Mouse (Mus musculus) liver, embryonic 15.5 days (tissue): ENCODE results near the gene Lyz2. TPM values are rescaled to one million over a fixed set of nuclear protein-coding genes. Genes with fewer than 3 reads are reported as not detected.

ENCODE experiments used
- ATAC-seq: fragments of 200-750 bp; cut with Nextera tagmentation; 2 replicates; pipeline ENCODE4 v1.8.0; 2017; ENCODE audit warnings: moderate number of reproducible peaks, mild to moderate bottlenecking, moderate library complexity; ENCODE audit not compliant: insufficient read depth
- H3K27ac ChIP-seq: fragments of 300-500 bp; sonication (generic); replicated peaks from 2 replicates; pipeline ENCODE4 v1.5.1; 2015; ENCODE audit warnings: mild to moderate bottlenecking, inconsistent platforms
- H3K27me3 ChIP-seq: fragments of 300-500 bp; sonication (generic); 2 replicates; pipeline ENCODE4 v1.6.1; 2015; ENCODE audit warnings: mild to moderate bottlenecking, inconsistent platforms
- H3K36me3 ChIP-seq: fragments of 300-500 bp; sonication (generic); replicated peaks from 2 replicates; pipeline ENCODE4 v1.6.1; 2015; ENCODE audit warnings: moderate library complexity, mild to moderate bottlenecking, inconsistent platforms
- H3K4me1 ChIP-seq: fragments of 300-500 bp; sonication (generic); replicated peaks from 2 replicates; pipeline ENCODE4 v1.6.1; 2015; ENCODE audit warnings: inconsistent platforms
- H3K4me2 ChIP-seq: fragments of 300-500 bp; sonication (generic); 2 replicates; pipeline ENCODE4 v1.6.1; 2015; ENCODE audit warnings: moderate library complexity, mild to moderate bottlenecking, inconsistent platforms
- H3K4me3 ChIP-seq: fragments of 300-500 bp; sonication (generic); replicated peaks from 2 replicates; pipeline ENCODE4 v1.5.1; 2015; ENCODE audit warnings: mild to moderate bottlenecking, inconsistent platforms
- H3K9ac ChIP-seq: fragments of 300-500 bp; sonication (generic); 2 replicates; pipeline ENCODE4 v1.6.1; 2015; ENCODE audit warnings: moderate library complexity, mild to moderate bottlenecking, inconsistent platforms
- H3K9me3 ChIP-seq: fragments of 300-500 bp; sonication (generic); replicated peaks from 2 replicates; pipeline ENCODE4 v1.6.1; 2016; ENCODE audit warnings: inconsistent platforms
- WGBS: fragments of 180-500 bp; shearing (Covaris S2); methylation state at CpG from one replicate; pipeline ENCODE4 v1.1.7; 2015; ENCODE audit warnings: mixed read lengths; ENCODE audit not compliant: insufficient replicate concordance; 5-methylcytosine and 5-hydroxymethylcytosine counted together
- polyA plus RNA-seq: library from polyadenylated mRNA; unstranded; fragments of >200 nt; fragmentation: Nextera tagmentation; extraction: Ambion mirVana; gene quantifications from 2 replicates; pipeline ENCODE4 v1.2.1, GENCODE M21; 2015

The Lyz2 gene
- polyA plus RNA-seq, result 653 and 723 TPM in 2 replicates

GRCm38 (mm10) chr10:117282049-117282448, at the start of gene Lyz2:
Gene Lyz2, minus strand, starts transcription at chr10:117282321.
- H3K36me3 ChIP-seq, result no peaks in the 10 kb centered on the region
- H3K9ac ChIP-seq, result no peak within 1 kb of the TSS
- no peaks in the 10 kb centered on the region for H3K9me3 ChIP-seq
- no peaks in the 10 kb centered on the region for H3K4me1 ChIP-seq
- H3K27ac ChIP-seq, result peak within 1 kb of the TSS; percentile 30
- 0 out of 2 replicates have a peak within 1 kb of the TSS, but pooled peaks have one; percentile 1 for H3K4me2 ChIP-seq
- H3K27me3 ChIP-seq, result no peaks in the 10 kb centered on the region
- peak within 1 kb of the TSS; percentile 27 for H3K4me3 ChIP-seq
- 5% methylated on average over 4 of the region's 4 CpGs for WGBS
- ATAC-seq, result no peak

- Histone ChIP-seq H3K4me1 (no peaks in the 10 kb centered on the region), H3K4me3 (no peak overlapping the region), H3K9ac (no peak overlapping the region), H3K27me3 (no peaks in the 10 kb centered on the region), H3K27ac (no peak overlapping the region), H3K9me3 (no peaks in the 10 kb centered on the region), H3K36me3 (no peaks in the 10 kb centered on the region), H3K4me2 (no peak overlapping the region)
- no peak for ATAC-seq
- 39% methylated on average over 5 of the region's 5 CpGs for WGBS
Measured at GRCm38 (mm10) chr10:117330521-117330920, 48.4 kb upstream of the Lyz2 start.

DNA sequence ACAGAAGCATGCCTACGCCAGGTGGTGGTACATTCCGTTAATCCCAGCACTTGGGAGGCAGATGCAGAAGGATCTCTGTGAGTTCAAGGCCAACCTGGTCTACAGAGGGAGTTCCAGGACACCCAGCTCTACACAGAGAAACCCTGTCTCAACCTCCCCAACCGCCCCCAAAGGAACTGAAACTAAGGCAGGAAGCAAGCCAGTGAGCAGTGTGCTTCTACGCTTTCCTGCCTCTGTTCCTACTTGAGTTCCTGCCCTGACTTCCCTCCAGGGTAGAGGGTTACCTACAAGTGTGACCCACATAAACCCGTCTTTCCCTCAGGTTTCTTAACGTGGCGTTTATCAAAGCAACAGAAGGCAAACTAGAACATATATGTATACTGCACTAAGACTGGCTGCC, 41.7 kb upstream of the Lyz2 start:
- H3K9ac ChIP-seq, result no peak overlapping the region
- H3K27me3 ChIP-seq, result no peaks in the 10 kb centered on the region
- H3K4me2 ChIP-seq, result no peak overlapping the region
- no peaks in the 10 kb centered on the region for H3K36me3 ChIP-seq
- WGBS, result 53% methylated on average over 7 of the region's 7 CpGs
- no peak; the same call in 1 of the 2 replicates for ATAC-seq
- H3K4me3 ChIP-seq, result no peak overlapping the region
- no peak overlapping the region for H3K27ac ChIP-seq
- no peaks in the 10 kb centered on the region for H3K4me1 ChIP-seq
- H3K9me3 ChIP-seq, result no peaks in the 10 kb centered on the region

DNA sequence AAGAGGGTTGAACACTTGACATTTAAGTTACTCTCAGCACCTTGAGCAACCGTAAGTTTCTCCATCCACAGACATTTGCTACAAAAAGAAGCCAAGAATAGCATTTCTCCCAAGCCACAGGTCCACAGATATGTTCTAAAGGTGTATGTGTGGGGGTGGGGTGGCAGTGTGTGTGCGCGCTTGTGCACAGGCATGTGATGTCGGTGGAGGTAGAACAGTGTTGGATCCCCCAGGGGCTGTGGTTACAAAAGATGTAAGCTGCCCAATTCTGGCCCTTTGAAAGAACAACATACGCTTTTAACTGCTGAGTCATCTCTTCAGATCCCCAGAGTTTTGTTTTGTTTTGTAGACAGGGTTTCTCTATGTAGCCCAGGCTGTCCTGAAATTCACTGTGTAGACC, 40.5 kb upstream of the Lyz2 start:
- Histone ChIP-seq H3K4me2 (no peak overlapping the region), H3K36me3 (no peaks in the 10 kb centered on the region), H3K4me3 (no peak overlapping the region), H3K9me3 (no peaks in the 10 kb centered on the region), H3K27ac (no peak overlapping the region), H3K4me1 (no peaks in the 10 kb centered on the region), H3K9ac (no peak overlapping the region), H3K27me3 (no peaks in the 10 kb centered on the region)
- 67% methylated on average over 5 of the region's 5 CpGs for WGBS
- no peak for ATAC-seq

GRCm38 (mm10) chr10:117320571-117320981, 38.5 kb upstream of the Lyz2 start:
- no peaks in the 10 kb centered on the region for H3K4me1 ChIP-seq
- no peak overlapping the region for H3K4me2 ChIP-seq
- H3K36me3 ChIP-seq, result no peaks in the 10 kb centered on the region
- no peak overlapping the region for H3K9ac ChIP-seq
- H3K4me3 ChIP-seq, result no peak overlapping the region
- no peaks in the 10 kb centered on the region for H3K9me3 ChIP-seq
- WGBS, result 64% methylated on average over 3 of the region's 3 CpGs
- H3K27me3 ChIP-seq, result no peaks in the 10 kb centered on the region
- no peak for ATAC-seq
- H3K27ac ChIP-seq, result no peak overlapping the region

DNA sequence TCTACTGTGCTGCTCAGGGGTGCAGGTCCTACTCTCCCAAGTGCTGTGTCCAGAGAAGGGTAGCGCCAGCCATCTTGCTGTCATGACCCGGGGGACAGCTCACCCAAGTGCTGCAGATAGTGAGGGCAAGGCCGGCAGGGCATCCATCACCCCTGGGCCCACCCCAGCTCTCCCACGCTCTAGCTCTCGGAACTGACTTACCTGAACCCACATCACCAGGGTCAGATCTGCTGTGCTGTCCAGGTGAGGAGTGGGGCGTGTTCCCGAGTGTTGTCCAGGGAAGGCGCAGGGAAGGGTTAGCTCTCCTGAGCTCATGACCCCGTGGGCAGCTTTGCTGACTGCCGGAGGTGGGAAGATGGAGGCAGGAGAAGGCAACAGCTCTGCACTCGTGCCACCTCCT, 34.3 kb upstream of the Lyz2 start:
- Histone ChIP-seq H3K4me2 (no peak overlapping the region), H3K36me3 (no peaks in the 10 kb centered on the region), H3K27ac (no peak overlapping the region), H3K27me3 (no peaks in the 10 kb centered on the region), H3K9me3 (no peaks in the 10 kb centered on the region), H3K4me1 (no peaks in the 10 kb centered on the region), H3K9ac (no peak overlapping the region), H3K4me3 (no peak overlapping the region)
- 75% methylated on average over 11 of the region's 11 CpGs for WGBS
- 0 out of 2 replicates have a peak, but pooled peaks have one; percentile 12 for ATAC-seq

DNA sequence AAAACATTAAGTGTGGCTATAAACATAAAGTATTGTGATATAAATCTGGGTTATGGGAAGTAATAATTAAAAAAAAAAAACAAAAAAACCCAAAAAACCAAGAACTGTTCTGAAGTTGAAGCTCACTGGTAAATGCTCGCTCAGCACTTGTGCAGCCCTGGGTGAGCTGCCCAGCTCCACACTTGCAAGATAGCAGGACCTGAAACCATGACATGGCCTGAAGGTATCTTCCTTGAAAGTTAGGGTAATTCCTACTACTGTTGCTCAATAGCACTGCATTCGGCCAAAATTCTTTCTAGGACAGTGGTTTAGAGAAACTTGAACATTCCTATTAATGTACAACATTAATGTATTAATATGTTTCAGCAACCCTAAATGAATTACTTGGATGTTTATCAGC, 31.0 kb upstream of the Lyz2 start:
- ATAC-seq, result no peak
- H3K27ac ChIP-seq, result no peak overlapping the region

GRCm38 (mm10) chr10:117312168-117312567, 30.0 kb upstream of the Lyz2 start:
- no peak for ATAC-seq

More for the DNA sequence above, 31.0 kb upstream of the Lyz2 start:
- Histone ChIP-seq H3K27me3 (no peaks in the 10 kb centered on the region), H3K4me1 (no peaks in the 10 kb centered on the region), H3K4me2 (no peak overlapping the region), H3K9me3 (no peaks in the 10 kb centered on the region), H3K9ac (no peak overlapping the region), H3K4me3 (no peak overlapping the region), H3K36me3 (no peaks in the 10 kb centered on the region)
- WGBS, result 66% methylated on average over 2 of the region's 2 CpGs

GRCm38 (mm10) chr10:117304371-117304770, 22.2 kb upstream of the Lyz2 start:
- ATAC-seq, result no peak
- Histone ChIP-seq H3K4me3 (no peak overlapping the region), H3K36me3 (no peaks in the 10 kb centered on the region), H3K9ac (no peak overlapping the region), H3K9me3 (no peaks in the 10 kb centered on the region), H3K27ac (no peak overlapping the region), H3K27me3 (no peaks in the 10 kb centered on the region), H3K4me2 (no peak overlapping the region), H3K4me1 (0 out of 2 replicates have a peak, but pooled peaks cover 7% of the 10 kb centered on the region)
- WGBS, result 57% methylated on average over 5 of the region's 5 CpGs

More at GRCm38 (mm10) chr10:117312168-117312567, 30.0 kb upstream of the Lyz2 start:
- no peak overlapping the region for H3K27ac ChIP-seq
- WGBS, result 64% methylated on average over 8 of the region's 8 CpGs
- H3K4me2 ChIP-seq, result no peak overlapping the region
- no peaks in the 10 kb centered on the region for H3K27me3 ChIP-seq
- no peaks in the 10 kb centered on the region for H3K36me3 ChIP-seq
- no peak overlapping the region for H3K9ac ChIP-seq
- no peak overlapping the region for H3K4me3 ChIP-seq
- no peaks in the 10 kb centered on the region for H3K4me1 ChIP-seq
- H3K9me3 ChIP-seq, result no peaks in the 10 kb centered on the region

DNA sequence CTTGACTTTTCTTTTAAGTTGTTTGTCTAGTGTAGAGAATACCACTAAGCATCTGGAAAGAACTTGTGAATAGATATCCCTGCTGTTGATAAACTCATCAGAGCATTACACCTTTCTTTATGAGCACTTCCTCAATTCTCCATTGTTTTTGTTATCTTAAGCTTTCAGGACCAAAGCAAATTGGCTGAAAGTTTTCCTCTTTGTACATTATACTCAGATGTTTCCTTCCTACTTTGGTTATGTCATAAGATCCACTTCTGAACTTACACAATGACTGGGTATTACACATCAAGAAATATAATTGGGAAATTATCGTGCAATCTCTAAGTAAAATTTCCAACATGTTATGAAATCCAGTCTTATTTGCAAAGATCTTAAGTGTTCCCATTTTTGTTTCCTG, 19.6 kb upstream of the Lyz2 start:
- H3K9ac ChIP-seq, result no peak overlapping the region
- no peak for ATAC-seq
- 0 out of 2 replicates have a peak, but pooled peaks cover 7% of the 10 kb centered on the region for H3K4me1 ChIP-seq
- H3K27me3 ChIP-seq, result no peaks in the 10 kb centered on the region
- H3K4me3 ChIP-seq, result no peak overlapping the region
- no peak overlapping the region for H3K4me2 ChIP-seq
- WGBS, result 15% methylated on average over 1 of the region's 1 CpGs
- no peaks in the 10 kb centered on the region for H3K9me3 ChIP-seq
- no peak overlapping the region for H3K27ac ChIP-seq
- H3K36me3 ChIP-seq, result no peaks in the 10 kb centered on the region

DNA sequence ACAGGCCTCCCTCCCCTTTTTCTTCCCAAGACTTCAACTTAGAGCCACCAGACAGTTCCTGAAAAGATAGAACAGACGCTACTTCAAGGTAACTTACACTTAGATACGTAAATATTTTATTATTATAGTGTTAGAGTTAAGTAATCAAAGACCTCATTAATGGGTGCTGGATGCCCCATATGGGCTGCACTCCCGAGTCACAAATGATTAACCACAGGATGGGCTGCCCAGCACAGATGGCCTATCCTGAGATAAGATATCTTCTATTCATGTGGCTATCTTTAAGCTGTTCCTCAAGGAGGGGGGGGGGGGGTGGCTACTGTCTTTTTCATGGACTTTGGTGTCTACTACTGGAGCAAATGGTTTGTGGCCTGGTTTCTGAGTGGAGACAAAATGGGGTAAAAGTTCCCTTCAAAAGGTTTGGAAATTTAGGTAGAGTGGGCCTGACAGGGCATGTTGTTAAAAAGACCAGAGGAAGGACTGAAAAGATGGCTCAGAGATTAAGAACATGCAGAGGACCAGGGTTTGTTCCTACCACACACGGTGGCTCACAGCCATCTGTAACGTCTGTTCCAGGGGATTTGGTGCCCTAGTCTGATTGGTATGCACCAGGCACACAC, 17.9 kb upstream of the Lyz2 start:
- H3K4me2 ChIP-seq, result no peak overlapping the region
- H3K4me1 ChIP-seq, result 0 out of 2 replicates have a peak, but pooled peaks cover 7% of the 10 kb centered on the region
- no peak for ATAC-seq
- no peaks in the 10 kb centered on the region for H3K27me3 ChIP-seq
- 34% methylated on average over 5 of the region's 5 CpGs for WGBS
- no peak overlapping the region for H3K4me3 ChIP-seq
- H3K36me3 ChIP-seq, result no peaks in the 10 kb centered on the region
- H3K27ac ChIP-seq, result no peak overlapping the region
- H3K9me3 ChIP-seq, result no peaks in the 10 kb centered on the region
- no peak overlapping the region for H3K9ac ChIP-seq

GRCm38 (mm10) chr10:117299106-117299505, 17.0 kb upstream of the Lyz2 start:
- 60% methylated on average over 4 of the region's 4 CpGs for WGBS
- Histone ChIP-seq H3K4me1 (0 out of 2 replicates have a peak, but pooled peaks cover 7% of the 10 kb centered on the region), H3K9me3 (no peaks in the 10 kb centered on the region), H3K36me3 (no peaks in the 10 kb centered on the region), H3K4me3 (no peak overlapping the region), H3K9ac (no peak overlapping the region), H3K4me2 (no peak overlapping the region), H3K27ac (no peak overlapping the region), H3K27me3 (no peaks in the 10 kb centered on the region)
- ATAC-seq, result no peak
